Mouse (Mus musculus): ENCODE results near the gene Ankrd65.

DNA sequence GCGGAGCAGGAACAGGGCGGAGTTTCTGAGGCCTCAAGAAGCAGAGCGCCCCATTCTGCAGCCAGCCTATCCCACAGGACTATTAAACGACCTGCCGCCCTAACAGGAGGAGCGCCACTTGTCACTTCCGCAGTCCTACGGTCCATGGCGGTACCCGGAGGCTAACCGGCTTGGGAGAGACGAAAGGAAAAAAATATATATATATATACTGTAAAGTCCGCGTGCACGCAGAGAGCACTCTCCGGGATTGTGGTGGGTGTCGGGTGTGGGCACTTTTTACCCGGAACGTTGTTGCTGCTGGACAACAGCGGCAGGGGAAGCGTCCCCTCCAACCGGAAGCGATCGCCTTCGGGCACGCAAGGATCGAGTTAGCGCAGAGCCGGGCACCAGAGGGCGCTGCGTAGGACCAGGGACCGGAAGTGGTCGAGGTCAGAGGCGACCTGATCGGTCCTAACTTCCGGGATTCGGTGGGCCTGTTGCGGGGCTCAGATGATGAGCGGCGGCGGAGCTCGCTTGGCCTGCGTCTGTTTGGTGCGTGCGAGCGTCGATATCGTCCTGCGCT is 41.0 kb downstream of the Ankrd65 start, which contains the start of gene Aurkaip1:
- TF ChIP-seq SMC3 (IDR thresholded peaks at IDR 0.05; ENCODE audit: low read depth, low read length) (peak; percentile 66), UBTF (IDR thresholded peaks at IDR 0.05; ENCODE audit: low read depth, low read length) (no peak), POLR2A (IDR thresholded peaks at IDR 0.05; ENCODE audit: low read depth, low read length) (peak; percentile 90), RAD21 (IDR thresholded peaks at IDR 0.05; ENCODE audit: low read depth, low read length) (peak; percentile 2), NELFE (IDR thresholded peaks at IDR 0.05; ENCODE audit: low read depth, low read length) (peak; percentile 87; the same call in 1 of the 2 replicates), CTCF (conservative IDR thresholded peaks at IDR 0.05 in 1 of 2, IDR thresholded peaks at IDR 0.05 in 1 of 2; ENCODE audit: low read depth in 2 of 2, low read length in 2 of 2) (peak in 1 of 2 experiments; percentile 94; a peak in 3 of 4 replicates), TBP (conservative IDR thresholded peaks at IDR 0.05; ENCODE audit: low read depth, low read length) (peak; percentile 55; the same call in 1 of the 2 replicates), SIN3A (IDR thresholded peaks at IDR 0.05; ENCODE audit: low read length) (peak; percentile 98), MYC (IDR thresholded peaks at IDR 0.05; ENCODE audit: low read depth, low read length) (peak; percentile 70), USF1 (IDR thresholded peaks at IDR 0.05; ENCODE audit: low read depth, low read length) (no peak; the same call in 1 of the 2 replicates), EP300 (IDR thresholded peaks at IDR 0.05; ENCODE audit: low read length) (no peak; the same call in 1 of the 2 replicates), ELF1 (IDR thresholded peaks at IDR 0.05; ENCODE audit: low read depth, low read length) (peak; percentile 96), HCFC1 (IDR thresholded peaks at IDR 0.05; ENCODE audit: low read depth, low read length) (peak; percentile 95)
